Mouse (Mus musculus) heart, embryonic 11.5 days (tissue): ENCODE measurements around the gene Cdh22. TPM values are rescaled to one million over a fixed set of nuclear protein-coding genes. Genes with fewer than 3 reads are reported as not detected.

Experiments used
- ATAC-seq: fragments of 200-750 bp; cut with Nextera tagmentation; replicated peaks from 2 replicates; pipeline ENCODE4 v1.8.0; 2017; ENCODE audit warnings: moderate library complexity; ENCODE audit not compliant: insufficient number of reproducible peaks, low FRiP score, low TSS enrichment
- H3K27ac ChIP-seq: fragments of 300-500 bp; sonication (generic); 2 replicates; pipeline ENCODE4 v1.5.1; 2014; ENCODE audit warnings: mild to moderate bottlenecking, low read depth, low read length
- H3K27me3 ChIP-seq: fragments of 300-500 bp; sonication (generic); 2 replicates; pipeline ENCODE4 v1.6.1; 2014; ENCODE audit warnings: mild to moderate bottlenecking, low read length, mixed read lengths; ENCODE audit not compliant: control insufficient read depth, insufficient read depth
- H3K36me3 ChIP-seq: fragments of 300-500 bp; sonication (generic); 2 replicates; pipeline ENCODE4 v1.6.1; 2014; ENCODE audit warnings: mild to moderate bottlenecking, low read length, moderate library complexity, mixed read lengths; ENCODE audit not compliant: control insufficient read depth, insufficient read depth
- H3K4me1 ChIP-seq: fragments of 300-500 bp; sonication (generic); 2 replicates; pipeline ENCODE4 v1.6.1; 2014; ENCODE audit warnings: low read length; ENCODE audit not compliant: control insufficient read depth, insufficient read depth
- H3K4me2 ChIP-seq: fragments of 300-500 bp; sonication (generic); 2 replicates; pipeline ENCODE4 v1.6.1; 2014; ENCODE audit warnings: mild to moderate bottlenecking, moderate library complexity
- H3K4me3 ChIP-seq: fragments of 300-500 bp; sonication (generic); 2 replicates; pipeline ENCODE4 v1.5.1; 2014; ENCODE audit warnings: low read depth, low read length
- H3K9ac ChIP-seq: fragments of 300-500 bp; sonication (generic); 2 replicates; pipeline ENCODE4 v1.6.1; 2014; ENCODE audit warnings: mild to moderate bottlenecking, low read depth, low read length, moderate library complexity
- H3K9me3 ChIP-seq: fragments of 300-500 bp; sonication (generic); replicated peaks from 2 replicates; pipeline ENCODE4 v1.6.1; 2016; ENCODE audit warnings: low read length; ENCODE audit not compliant: control insufficient read depth
- WGBS: fragments of 180-500 bp; shearing (Covaris S2); extraction: QIAGEN DNeasy Blood & Tissue Kit; methylation state at CpG from one replicate; pipeline ENCODE4 v1.1.7; 2014; ENCODE audit not compliant: insufficient replicate concordance; 5-methylcytosine and 5-hydroxymethylcytosine counted together
- polyA plus RNA-seq: library from polyadenylated mRNA; unstranded; fragments of >200 nt; fragmentation: Nextera tagmentation; extraction: Ambion mirVana; gene quantifications from 2 replicates; pipeline ENCODE4 v1.2.1, GENCODE M21; 2014

The Cdh22 gene
- polyA plus RNA-seq, 1 experiment from 2014 or later, result 0.16 TPM

- 87% methylated on average over 11 of the region's 11 CpGs for WGBS
These were observed 5.6 kb downstream of the Cdh22 start for GRCm38 (mm10) chr2:165229050-165229449.

GRCm38 (mm10) chr2:165223837-165224236 is 10.8 kb downstream of the Cdh22 start:
- H3K36me3 ChIP-seq, result no peaks in the 10 kb centered on the region
- no peaks in the 10 kb centered on the region for H3K9me3 ChIP-seq
- H3K27me3 ChIP-seq, result peaks cover 78% of the 10 kb centered on the region
- 61% methylated on average over 4 of the region's 4 CpGs for WGBS
- H3K27ac ChIP-seq, result no peak overlapping the region
- H3K4me1 ChIP-seq, result no peaks in the 10 kb centered on the region
- H3K4me2 ChIP-seq, result no peak overlapping the region
- no peak overlapping the region for H3K4me3 ChIP-seq
- no peak for ATAC-seq
- no peak overlapping the region for H3K9ac ChIP-seq

More at GRCm38 (mm10) chr2:165229050-165229449, 5.6 kb downstream of the Cdh22 start:
- no peak for ATAC-seq
- Histone ChIP-seq H3K4me1 (peaks cover 2% of the 10 kb centered on the region), H3K27me3 (peaks cover 84% of the 10 kb centered on the region), H3K9ac (no peak overlapping the region), H3K9me3 (no peaks in the 10 kb centered on the region), H3K36me3 (no peaks in the 10 kb centered on the region), H3K27ac (no peak overlapping the region), H3K4me2 (no peak overlapping the region), H3K4me3 (no peak overlapping the region)

- Histone ChIP-seq H3K4me2 (no peak overlapping the region), H3K27me3 (peaks cover 82% of the 10 kb centered on the region), H3K9me3 (no peaks in the 10 kb centered on the region), H3K27ac (no peak overlapping the region), H3K9ac (no peak overlapping the region), H3K4me1 (no peaks in the 10 kb centered on the region), H3K4me3 (no peak overlapping the region), H3K36me3 (no peaks in the 10 kb centered on the region)
- 11% methylated on average over 9 of the region's 9 CpGs for WGBS
- ATAC-seq, result no peak
These were observed 12.7 kb downstream of the Cdh22 start for GRCm38 (mm10) chr2:165221952-165222351.

- H3K9ac ChIP-seq, result no peak overlapping the region
- peaks cover 1% of the 10 kb centered on the region; the same call in 1 of the 2 replicates for H3K4me1 ChIP-seq
- no peak overlapping the region for H3K27ac ChIP-seq
- peaks cover 88% of the 10 kb centered on the region for H3K27me3 ChIP-seq
- no peak overlapping the region for H3K4me2 ChIP-seq
- H3K4me3 ChIP-seq, result no peak overlapping the region
- no peaks in the 10 kb centered on the region for H3K9me3 ChIP-seq
- 58% methylated on average over 8 of the region's 8 CpGs for WGBS
- H3K36me3 ChIP-seq, result no peaks in the 10 kb centered on the region
- ATAC-seq, result no peak
These were observed 14.2 kb downstream of the Cdh22 start for GRCm38 (mm10) chr2:165220347-165220945.

- H3K4me3 ChIP-seq, result no peak overlapping the region
- H3K4me2 ChIP-seq, result no peak overlapping the region
- no peak overlapping the region for H3K9ac ChIP-seq
- no peak for ATAC-seq
- no peaks in the 10 kb centered on the region for H3K36me3 ChIP-seq
- H3K4me1 ChIP-seq, result peaks cover 7% of the 10 kb centered on the region; the same call in 1 of the 2 replicates
- WGBS, result 75% methylated on average over 8 of the region's 8 CpGs
- H3K9me3 ChIP-seq, result no peaks in the 10 kb centered on the region
- H3K27me3 ChIP-seq, result peaks cover 88% of the 10 kb centered on the region
- no peak overlapping the region for H3K27ac ChIP-seq
These were observed 15.7 kb downstream of the Cdh22 start for GRCm38 (mm10) chr2:165218954-165219353.

GRCm38 (mm10) chr2:165217361-165218149 is 17.1 kb downstream of the Cdh22 start:
- Histone ChIP-seq H3K4me1 (peaks cover 7% of the 10 kb centered on the region; the same call in 1 of the 2 replicates), H3K27me3 (peaks cover 88% of the 10 kb centered on the region), H3K4me2 (no peak overlapping the region), H3K36me3 (no peaks in the 10 kb centered on the region), H3K4me3 (no peak overlapping the region), H3K27ac (no peak overlapping the region), H3K9me3 (no peaks in the 10 kb centered on the region), H3K9ac (no peak overlapping the region)
- 62% methylated on average over 16 of the region's 16 CpGs for WGBS
- no peak for ATAC-seq

GRCm38 (mm10) chr2:165215103-165215951 is 19.3 kb downstream of the Cdh22 start:
- peaks cover 88% of the 10 kb centered on the region for H3K27me3 ChIP-seq
- no peak overlapping the region for H3K9ac ChIP-seq
- H3K27ac ChIP-seq, result no peak overlapping the region
- peaks cover 9% of the 10 kb centered on the region; the same call in 1 of the 2 replicates for H3K4me1 ChIP-seq
- peak overlapping the region; percentile 23 for H3K4me3 ChIP-seq
- WGBS, result 3% methylated on average over 39 of the region's 39 CpGs
- peak overlapping the region; percentile 57 for H3K4me2 ChIP-seq
- no peaks in the 10 kb centered on the region for H3K36me3 ChIP-seq
- no peaks in the 10 kb centered on the region for H3K9me3 ChIP-seq
- ATAC-seq, result no peak

GRCm38 (mm10) chr2:165211426-165212079 is 23.1 kb downstream of the Cdh22 start:
- Histone ChIP-seq H3K4me2 (no peak overlapping the region), H3K4me1 (peaks cover 9% of the 10 kb centered on the region; the same call in 1 of the 2 replicates), H3K9ac (no peak overlapping the region), H3K9me3 (no peaks in the 10 kb centered on the region), H3K27ac (no peak overlapping the region), H3K27me3 (peaks cover 79% of the 10 kb centered on the region), H3K4me3 (no peak overlapping the region), H3K36me3 (no peaks in the 10 kb centered on the region)
- WGBS, result 1% methylated on average over 20 of the region's 20 CpGs
- no peak for ATAC-seq
